In the genomic region with DNA sequence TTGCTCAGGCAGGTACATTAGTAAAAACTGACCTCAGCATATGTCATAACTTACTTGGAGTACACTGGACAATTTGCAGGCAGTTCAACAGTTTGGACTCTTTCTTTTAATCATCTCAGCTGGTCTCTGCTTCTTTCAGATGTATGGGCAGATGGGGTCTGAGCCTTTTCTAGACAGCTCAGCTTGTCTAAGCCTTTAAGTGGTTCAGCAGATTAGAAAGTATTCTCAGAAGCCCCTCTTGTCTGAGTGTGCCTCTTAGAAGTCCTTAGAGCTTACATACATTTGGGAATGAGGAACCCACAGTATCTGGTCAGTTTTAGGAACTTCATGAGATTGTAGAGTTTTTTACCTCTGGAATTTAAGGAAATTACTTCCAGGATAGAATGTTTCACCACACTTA, we compare ENCODE assay signal across 15 mouse cellular contexts.
"Had no signal": no experiment of that assay in that cellular context is flagged by ENCODE, and none has a peak within 500 bp of the region (broad histone marks: within the 10 kb centered on the region; RNA-seq: fewer than 3 reads in every experiment).

No protein-coding gene starts in this region.

- DNase-seq: heart, postnatal 10 days; heart, postnatal 14 days; heart, postnatal 36 days; heart, postnatal 4 days; kidney, adult 11 months; kidney, adult 18-20 months; kidney, adult 2 months; kidney, adult 8-10 months; kidney, postnatal 10 days; kidney, postnatal 14 days; kidney, postnatal 25 days; kidney, postnatal 36 days; kidney, postnatal 4 days; layer of hippocampus, adult 9-11 months; layer of hippocampus, postnatal 36 days had no signal
